Mouse (Mus musculus): Measurements from ENCODE around the gene Pld5. TPM values are rescaled to one million over a fixed set of nuclear protein-coding genes. Genes with fewer than 3 reads are reported as not detected.

Pld5 gene
- polyA plus RNA-seq, 3 experiments from 2014 or later: not detected

DNA sequence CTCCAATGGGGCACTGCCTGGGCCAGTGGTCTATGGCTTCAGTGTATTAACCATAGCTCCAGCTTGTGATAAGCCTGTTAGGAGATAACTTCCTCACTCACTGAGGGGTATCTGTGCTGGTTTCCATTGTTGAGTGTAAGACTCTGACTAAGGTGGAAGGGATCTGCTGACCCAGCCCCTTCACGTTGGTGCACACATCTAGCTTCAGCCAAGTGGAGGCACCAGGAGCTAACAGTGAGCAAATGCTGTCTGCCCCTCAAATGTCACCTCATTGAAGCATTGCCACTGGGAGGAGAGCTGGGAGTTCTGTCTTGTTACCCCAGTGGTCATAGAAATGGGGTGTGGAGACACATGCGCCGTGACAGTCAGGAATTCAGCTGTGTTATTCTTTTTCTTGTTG is 336.4 kb downstream of the Pld5 start:
- no peak for ATAC-seq

DNA sequence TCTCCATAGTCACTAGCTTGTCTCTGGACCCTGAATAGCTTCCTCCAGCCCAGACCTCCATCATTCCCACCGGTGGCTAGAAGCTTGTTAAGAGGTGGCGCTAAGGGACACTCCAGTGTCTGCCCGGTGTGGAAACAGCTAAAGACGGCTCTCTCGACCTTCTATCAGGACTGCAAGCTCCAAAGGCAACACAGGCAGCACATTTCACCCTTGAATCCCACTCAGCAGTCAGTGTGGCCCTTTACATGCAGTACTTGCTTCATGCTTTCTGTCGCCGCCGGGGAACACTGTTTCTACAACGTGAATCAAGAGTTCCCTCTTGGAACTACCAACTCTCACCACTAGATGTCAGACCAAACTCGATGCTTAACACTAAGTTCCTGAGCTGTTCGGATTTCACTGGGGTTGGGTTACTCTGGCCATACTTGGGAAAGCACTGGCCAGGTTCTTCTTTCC is 338.8 kb downstream of the Pld5 start:
- no peak for ATAC-seq

DNA sequence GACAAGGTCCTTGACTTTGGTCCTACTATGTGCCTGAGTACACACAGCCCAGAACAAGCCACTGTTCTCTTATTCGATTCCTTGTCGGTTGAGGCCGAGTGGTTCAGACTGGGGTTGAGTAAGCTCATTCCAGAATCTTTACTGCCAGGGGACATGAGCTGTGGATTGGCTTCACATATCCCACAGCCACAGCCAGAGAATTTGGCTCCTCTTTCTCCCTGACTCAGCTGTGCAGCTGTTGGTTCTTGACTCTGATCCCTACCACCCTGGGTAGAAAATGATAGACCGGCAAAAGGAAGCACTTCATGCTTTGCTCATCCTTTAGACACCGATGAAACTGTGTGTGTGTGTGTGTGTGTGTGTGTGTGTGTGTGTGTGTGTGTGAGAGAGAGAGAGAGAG is 343.7 kb downstream of the Pld5 start:
- ATAC-seq: no peak

DNA sequence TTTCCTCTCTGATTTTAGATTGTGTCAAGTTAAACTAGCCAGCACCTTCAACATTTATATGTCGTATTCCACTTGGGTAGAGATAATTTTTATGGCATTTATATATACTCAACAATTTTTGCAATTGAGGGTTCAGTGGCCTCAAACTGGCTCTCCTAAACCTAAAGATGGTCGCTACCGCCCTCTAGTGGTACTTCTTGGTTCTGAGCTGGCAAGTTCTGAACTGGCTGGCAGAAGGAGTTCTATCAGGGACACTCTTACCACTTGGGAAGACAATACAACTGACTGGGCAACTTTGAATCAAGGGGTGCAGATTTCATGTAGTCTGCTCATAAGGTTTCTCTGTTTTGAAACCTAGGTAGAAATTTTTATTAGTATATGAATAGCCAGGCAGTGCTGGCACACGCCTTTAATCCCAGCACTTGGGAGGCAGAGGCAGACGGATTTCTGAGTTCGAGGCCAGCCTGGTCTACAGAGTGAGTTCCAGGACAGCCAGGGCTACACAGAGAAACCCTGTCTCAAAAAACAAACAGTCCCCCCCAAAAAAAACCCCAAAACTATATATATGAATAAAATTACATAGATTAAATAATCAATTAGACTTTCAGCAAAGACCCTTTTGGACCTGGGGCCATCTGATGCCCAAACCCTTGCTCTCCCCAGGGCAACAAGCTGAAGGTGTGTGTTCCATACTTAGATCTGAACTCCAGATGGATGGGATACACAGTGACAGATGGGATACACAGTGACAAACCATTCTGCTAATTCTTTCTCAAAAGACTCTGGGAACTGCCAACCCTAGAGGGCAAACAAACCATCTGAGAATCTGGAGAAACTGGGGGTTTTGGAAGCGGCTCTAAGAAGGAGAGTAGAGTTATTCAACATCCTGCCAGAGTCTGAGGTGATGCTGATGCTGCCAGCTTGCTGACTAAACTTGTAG is 351.0 kb downstream of the Pld5 start:
- peak; percentile 68 for ATAC-seq

DNA sequence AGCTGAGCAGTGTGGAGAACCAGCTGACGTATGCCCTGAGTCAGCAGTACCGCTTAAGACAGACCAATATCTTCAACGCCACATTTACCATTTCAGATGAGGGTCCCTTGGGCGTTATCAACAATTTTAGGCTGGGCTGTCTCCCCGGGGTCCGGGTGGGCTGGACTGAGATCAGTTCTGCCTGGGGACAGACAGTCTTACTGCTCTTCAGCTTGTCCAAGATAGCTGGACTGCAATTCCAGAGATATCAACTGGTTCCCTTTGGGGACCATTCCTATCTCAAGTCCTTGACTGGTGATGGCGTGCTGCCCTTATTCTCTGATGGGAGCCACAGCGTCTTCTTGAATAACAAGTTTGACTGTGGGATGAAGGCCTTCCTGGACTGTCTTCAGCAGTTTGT is 354.0 kb downstream of the Pld5 start:
- ATAC-seq: no peak

DNA sequence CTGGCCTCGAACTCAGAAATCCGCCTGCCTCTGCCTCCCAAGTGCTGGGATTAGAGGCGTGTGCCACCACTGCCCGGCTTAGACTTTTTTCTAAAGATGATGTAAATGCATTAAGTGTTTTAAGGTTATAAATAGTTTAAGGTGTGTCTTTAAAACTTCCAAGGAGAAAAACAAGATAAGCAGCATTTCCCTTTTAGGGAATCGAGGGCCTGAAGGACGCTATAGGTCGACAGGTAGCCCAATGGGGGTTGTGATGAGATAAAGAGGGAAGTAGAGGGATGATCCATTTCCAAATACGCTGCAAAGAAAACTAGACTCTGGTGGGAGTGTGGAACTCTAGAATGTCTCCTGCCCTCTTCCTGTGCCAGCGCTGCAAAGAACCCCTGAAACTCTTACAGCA is 355.1 kb downstream of the Pld5 start, which contains the start of gene Gm38100:
TSS of gene Gm38100 (plus strand) at position 301 of the 400 bp plus-strand sequence.
- ATAC-seq: no peak

DNA sequence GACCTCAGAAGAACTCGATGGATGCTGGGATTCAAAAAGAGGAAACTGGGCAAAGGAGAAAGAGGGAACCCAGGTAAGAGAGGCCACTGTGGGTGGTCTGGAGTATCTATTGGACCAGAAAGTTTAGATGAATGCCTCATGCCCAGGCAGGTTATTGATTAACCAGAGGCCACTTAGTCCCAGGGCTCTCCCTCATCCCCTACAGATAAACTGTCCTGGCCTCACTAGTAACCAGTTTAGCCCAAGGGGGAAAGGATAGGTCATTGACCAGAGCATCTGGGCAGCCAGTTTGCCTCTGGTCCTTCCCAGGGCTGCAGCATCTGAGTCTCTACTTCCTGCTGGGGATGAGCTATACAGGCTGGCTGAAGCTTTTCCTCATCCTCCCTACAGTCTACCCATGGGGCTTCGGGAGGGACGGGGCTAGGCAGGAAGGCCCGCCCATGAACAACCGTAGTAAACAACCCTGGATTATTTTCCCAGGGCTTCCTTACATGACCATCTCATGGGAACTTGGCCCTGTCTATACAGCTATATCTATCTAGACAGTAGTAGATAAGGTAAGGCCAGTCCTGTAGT is 361.3 kb downstream of the Pld5 start:
- no peak for ATAC-seq
